Mouse (Mus musculus): ENCODE results near the gene Olfr981.
"Not testable (repeated sequence)": the region's sequence is repeated elsewhere in the genome, so short reads cannot be mapped to it uniquely, and the experiment has no call there.

Olfr981 gene

GRCm38 (mm10) chr9:40021164-40021563 is at the start of gene Olfr981:
TSS of gene Olfr981 (plus strand) at chr9:40021464.
- DNase-seq (ENCODE audit: low read depth in 1 of 2, low spot score in 2 of 2): no peak

GRCm38 (mm10) chr9:39976581-39977145 is 44.6 kb upstream of the Olfr981 start:
- DNase-seq (ENCODE audit: low read depth in 1 of 2, low spot score in 2 of 2): not testable (repeated sequence)

- no peak for DNase-seq (ENCODE audit: low read depth in 1 of 2, low spot score in 2 of 2)
Measured at GRCm38 (mm10) chr9:39991813-39992212, 29.5 kb upstream of the Olfr981 start, which contains the start of gene Olfr978. TSS of gene Olfr978 (plus strand) at chr9:39992113.

GRCm38 (mm10) chr9:40003365-40003764 is 17.9 kb upstream of the Olfr981 start, which contains the start of gene Olfr979:
TSS of gene Olfr979 (minus strand) at chr9:40003465.
- DNase-seq (ENCODE audit: low read depth in 1 of 2, low spot score in 2 of 2): no peak

- DNase-seq (ENCODE audit: low read depth in 1 of 2, low spot score in 2 of 2): no peak
Measured at GRCm38 (mm10) chr9:40009482-40009881, 11.8 kb upstream of the Olfr981 start, which contains the start of gene Olfr980. TSS of gene Olfr980 (minus strand) at chr9:40009582.

GRCm38 (mm10) chr9:40050138-40050537 is 28.9 kb downstream of the Olfr981 start:
- DNase-seq (ENCODE audit: low read depth in 1 of 2, low spot score in 2 of 2): no peak

- no peak for DNase-seq (ENCODE audit: low read depth in 1 of 2, low spot score in 2 of 2)
Measured at GRCm38 (mm10) chr9:40073529-40073928, 52.3 kb downstream of the Olfr981 start, which contains the start of gene Olfr982. TSS of gene Olfr982 (plus strand) at chr9:40073829.

Data from monocyte, adult 2 months (primary cell).